Mouse (Mus musculus): ENCODE results near the gene Arih2. TPM values are rescaled to one million over a fixed set of nuclear protein-coding genes. Genes with fewer than 3 reads are reported as not detected.

The Arih2 gene
- polyA plus RNA-seq (2011; ENCODE audit: insufficient read depth, insufficient read length, low replicate concordance, missing spikeins), result 28.5 and 29.4 TPM in 2 replicates

- TF ChIP-seq CTCF (IDR thresholded peaks at IDR 0.05; ENCODE audit: control insufficient read depth, insufficient read depth, low read length) (no peak), POLR2A (IDR thresholded peaks at IDR 0.05; ENCODE audit: borderline replicate concordance, control insufficient read depth, low read depth, low read length) (peak; percentile 84; the same call in 1 of the 2 replicates)
- Histone ChIP-seq H3K4me3 (replicated peaks; ENCODE audit: control insufficient read depth, low read depth, low read length) (peak within 1 kb of the TSS; percentile 85), H3K4me1 (ENCODE audit: control insufficient read depth, insufficient read depth, low read length) (peaks cover 2% of the 10 kb centered on the region), H3K27ac (ENCODE audit: control insufficient read depth, insufficient read depth, low read depth, low read length, poor library complexity) (peak within 1 kb of the TSS; percentile 98)
- under 1% methylated on average over 112 of the region's 112 CpGs for WGBS
Observed at GRCm38 (mm10) chr9:108648611-108649560, at the start of gene Arih2. Gene Arih2, minus strand, starts transcription at chr9:108649386.

GRCm38 (mm10) chr9:108694533-108694932 is 45.3 kb upstream of the Arih2 start:
- no peak for TF ChIP-seq POLR2A (IDR thresholded peaks at IDR 0.05; ENCODE audit: borderline replicate concordance, control insufficient read depth, low read depth, low read length)
- 93% methylated on average over 1 of the region's 1 CpGs for WGBS

GRCm38 (mm10) chr9:108693946-108694345 is 44.8 kb upstream of the Arih2 start:
- 61% methylated on average over 4 of the region's 4 CpGs for WGBS
- TF ChIP-seq POLR2A (IDR thresholded peaks at IDR 0.05; ENCODE audit: borderline replicate concordance, control insufficient read depth, low read depth, low read length) (no peak), CTCF (IDR thresholded peaks at IDR 0.05; ENCODE audit: control insufficient read depth, insufficient read depth, low read length) (no peak)
- no peaks in the 10 kb centered on the region for H3K4me1 ChIP-seq (ENCODE audit: control insufficient read depth, insufficient read depth, low read length)
- no peak overlapping the region for H3K4me3 ChIP-seq (replicated peaks; ENCODE audit: control insufficient read depth, low read depth, low read length)
- H3K27ac ChIP-seq (ENCODE audit: control insufficient read depth, insufficient read depth, low read depth, low read length, poor library complexity), result no peak overlapping the region

More at GRCm38 (mm10) chr9:108694533-108694932, 45.3 kb upstream of the Arih2 start:
- Histone ChIP-seq H3K27ac (ENCODE audit: control insufficient read depth, insufficient read depth, low read depth, low read length, poor library complexity) (no peak overlapping the region), H3K4me3 (replicated peaks; ENCODE audit: control insufficient read depth, low read depth, low read length) (no peak overlapping the region), H3K4me1 (ENCODE audit: control insufficient read depth, insufficient read depth, low read length) (no peaks in the 10 kb centered on the region)

- H3K27ac ChIP-seq (ENCODE audit: control insufficient read depth, insufficient read depth, low read depth, low read length, poor library complexity), result peak overlapping the region; percentile 60; the same call in 1 of the 2 replicates
- no peaks in the 10 kb centered on the region for H3K4me1 ChIP-seq (ENCODE audit: control insufficient read depth, insufficient read depth, low read length)
- TF ChIP-seq CTCF (IDR thresholded peaks at IDR 0.05; ENCODE audit: control insufficient read depth, insufficient read depth, low read length) (no peak), POLR2A (IDR thresholded peaks at IDR 0.05; ENCODE audit: borderline replicate concordance, control insufficient read depth, low read depth, low read length) (no peak)
- peak overlapping the region; percentile 74 for H3K4me3 ChIP-seq (replicated peaks; ENCODE audit: control insufficient read depth, low read depth, low read length)
- WGBS, result under 1% methylated on average over 92 of the region's 92 CpGs
Observed at GRCm38 (mm10) chr9:108692226-108693041, 43.2 kb upstream of the Arih2 start.

GRCm38 (mm10) chr9:108691846-108692225 is 42.6 kb upstream of the Arih2 start:
- peak overlapping the region; percentile 60; the same call in 1 of the 2 replicates for H3K27ac ChIP-seq (ENCODE audit: control insufficient read depth, insufficient read depth, low read depth, low read length, poor library complexity)
- under 1% methylated on average over 42 of the region's 42 CpGs for WGBS
- H3K4me3 ChIP-seq (replicated peaks; ENCODE audit: control insufficient read depth, low read depth, low read length), result peak overlapping the region; percentile 41
- TF ChIP-seq CTCF (IDR thresholded peaks at IDR 0.05; ENCODE audit: control insufficient read depth, insufficient read depth, low read length) (no peak), POLR2A (IDR thresholded peaks at IDR 0.05; ENCODE audit: borderline replicate concordance, control insufficient read depth, low read depth, low read length) (no peak)
- H3K4me1 ChIP-seq (ENCODE audit: control insufficient read depth, insufficient read depth, low read length), result no peaks in the 10 kb centered on the region

GRCm38 (mm10) chr9:108691371-108691770 is 42.2 kb upstream of the Arih2 start:
- H3K4me3 ChIP-seq (replicated peaks; ENCODE audit: control insufficient read depth, low read depth, low read length), result peak overlapping the region; percentile 41
- H3K4me1 ChIP-seq (ENCODE audit: control insufficient read depth, insufficient read depth, low read length), result no peaks in the 10 kb centered on the region
- 0 out of 2 replicates have a peak overlapping the region, but pooled peaks have one; percentile 1 for H3K27ac ChIP-seq (ENCODE audit: control insufficient read depth, insufficient read depth, low read depth, low read length, poor library complexity)

GRCm38 (mm10) chr9:108690914-108691313 is 41.7 kb upstream of the Arih2 start:
- Histone ChIP-seq H3K4me1 (ENCODE audit: control insufficient read depth, insufficient read depth, low read length) (no peaks in the 10 kb centered on the region), H3K27ac (ENCODE audit: control insufficient read depth, insufficient read depth, low read depth, low read length, poor library complexity) (no peak overlapping the region), H3K4me3 (replicated peaks; ENCODE audit: control insufficient read depth, low read depth, low read length) (no peak overlapping the region)
- TF ChIP-seq CTCF (IDR thresholded peaks at IDR 0.05; ENCODE audit: control insufficient read depth, insufficient read depth, low read length) (no peak), POLR2A (IDR thresholded peaks at IDR 0.05; ENCODE audit: borderline replicate concordance, control insufficient read depth, low read depth, low read length) (no peak)
- WGBS, result 77% methylated on average over 6 of the region's 6 CpGs

More at GRCm38 (mm10) chr9:108691371-108691770, 42.2 kb upstream of the Arih2 start:
- 24% methylated on average over 8 of the region's 8 CpGs for WGBS
- no peak for TF ChIP-seq CTCF (IDR thresholded peaks at IDR 0.05; ENCODE audit: control insufficient read depth, insufficient read depth, low read length)
- no peak for TF ChIP-seq POLR2A (IDR thresholded peaks at IDR 0.05; ENCODE audit: borderline replicate concordance, control insufficient read depth, low read depth, low read length)

GRCm38 (mm10) chr9:108689993-108690392 is 40.8 kb upstream of the Arih2 start:
- H3K4me1 ChIP-seq (ENCODE audit: control insufficient read depth, insufficient read depth, low read length), result no peaks in the 10 kb centered on the region
- H3K4me3 ChIP-seq (replicated peaks; ENCODE audit: control insufficient read depth, low read depth, low read length), result no peak overlapping the region
- no peak overlapping the region for H3K27ac ChIP-seq (ENCODE audit: control insufficient read depth, insufficient read depth, low read depth, low read length, poor library complexity)
- TF ChIP-seq CTCF (IDR thresholded peaks at IDR 0.05; ENCODE audit: control insufficient read depth, insufficient read depth, low read length) (no peak), POLR2A (IDR thresholded peaks at IDR 0.05; ENCODE audit: borderline replicate concordance, control insufficient read depth, low read depth, low read length) (no peak)
- 82% methylated on average over 1 of the region's 1 CpGs for WGBS

Data from bone marrow, adult 2 months (tissue).